Mouse (Mus musculus) heart, embryonic 12.5 days (tissue): ENCODE data around the gene Dnase2b. TPM values are rescaled to one million over a fixed set of nuclear protein-coding genes. Genes with fewer than 3 reads are reported as not detected.

Experiments used
- ATAC-seq: fragments of 200-750 bp; cut with Nextera tagmentation; 2 replicates; pipeline ENCODE4 v1.8.0; 2017; ENCODE audit warnings: moderate TSS enrichment, moderate library complexity; ENCODE audit not compliant: insufficient number of reproducible peaks, low FRiP score
- H3K27ac ChIP-seq: fragments of 300-500 bp; sonication (generic); 2 replicates; pipeline ENCODE4 v1.5.1; 2016; ENCODE audit warnings: mild to moderate bottlenecking, moderate library complexity; ENCODE audit not compliant: poor library complexity, severe bottlenecking
- H3K27me3 ChIP-seq: fragments of 300-500 bp; sonication (generic); replicated peaks from 2 replicates; pipeline ENCODE4 v1.6.1; 2016; ENCODE audit warnings: mild to moderate bottlenecking, moderate library complexity
- H3K36me3 ChIP-seq: fragments of 300-500 bp; sonication (generic); 2 replicates; pipeline ENCODE4 v1.6.1; 2016; ENCODE audit warnings: mild to moderate bottlenecking, moderate library complexity
- H3K4me1 ChIP-seq: fragments of 300-500 bp; sonication (generic); replicated peaks from 2 replicates; pipeline ENCODE4 v1.6.1; 2016; ENCODE audit warnings: mild to moderate bottlenecking
- H3K4me2 ChIP-seq: fragments of 300-500 bp; sonication (generic); 2 replicates; pipeline ENCODE4 v1.6.1; 2016; ENCODE audit warnings: mild to moderate bottlenecking, moderate library complexity
- H3K4me3 ChIP-seq: fragments of 300-500 bp; sonication (generic); 2 replicates; pipeline ENCODE4 v1.5.1; 2016; ENCODE audit warnings: mild to moderate bottlenecking
- H3K9ac ChIP-seq: fragments of 300-500 bp; sonication (generic); 2 replicates; pipeline ENCODE4 v1.6.1; 2016; ENCODE audit warnings: mild to moderate bottlenecking, moderate library complexity
- H3K9me3 ChIP-seq: fragments of 300-500 bp; sonication (generic); replicated peaks from 2 replicates; pipeline ENCODE4 v1.6.1; 2016; ENCODE audit warnings: mild to moderate bottlenecking, moderate library complexity
- WGBS: fragments of 180-500 bp; shearing (Covaris S2); methylation state at CpG from one replicate; pipeline ENCODE4 v1.1.7; 2016; 5-methylcytosine and 5-hydroxymethylcytosine counted together
- polyA plus RNA-seq: library from polyadenylated mRNA; unstranded; fragments of >200 nt; fragmentation: Nextera tagmentation; extraction: Ambion mirVana; gene quantifications from 2 replicates; pipeline ENCODE4 v1.2.1, GENCODE M21; 2016

Dnase2b gene
- polyA plus RNA-seq, result not detected in 2 replicates

- no peak within 1 kb of the TSS for H3K4me3 ChIP-seq
- no peak within 1 kb of the TSS for H3K27ac ChIP-seq
- no peak for ATAC-seq
- no peaks in the 10 kb centered on the region for H3K9me3 ChIP-seq
- no peak within 1 kb of the TSS for H3K9ac ChIP-seq
- H3K36me3 ChIP-seq, result no peaks in the 10 kb centered on the region
- peaks cover 5% of the 10 kb centered on the region; the same call in 1 of the 2 replicates for H3K4me1 ChIP-seq
- 75% methylated on average over 4 of the region's 4 CpGs for WGBS
- H3K27me3 ChIP-seq, result no peaks in the 10 kb centered on the region
- no peak within 1 kb of the TSS for H3K4me2 ChIP-seq
Observed at GRCm38 (mm10) chr3:146615496-146615895, at the start of gene Dnase2b. Dnase2b (minus strand) TSS chr3:146615596.

DNA sequence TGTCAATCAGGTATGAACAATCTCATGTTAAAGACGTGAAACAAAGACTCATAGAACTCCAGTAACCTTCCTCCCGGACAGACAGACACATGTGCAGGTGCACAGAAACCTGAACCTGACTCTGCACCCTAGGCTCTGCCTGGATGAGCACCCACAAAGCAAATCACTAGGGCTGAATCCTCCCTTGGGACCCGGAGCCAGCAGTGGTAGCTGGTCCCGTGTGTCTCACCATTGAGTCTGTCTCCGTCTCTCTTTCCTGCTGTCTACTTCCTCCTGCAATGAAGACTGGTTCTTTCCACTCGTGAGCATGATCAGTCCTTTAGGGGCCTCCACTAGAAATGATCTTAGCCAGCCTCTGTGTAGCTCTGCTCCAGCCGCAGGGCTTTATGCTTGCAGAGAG, 46.5 kb upstream of the Dnase2b start:
- no peak for ATAC-seq
- Histone ChIP-seq H3K4me3 (no peak overlapping the region), H3K9ac (no peak overlapping the region), H3K4me1 (peaks cover 3% of the 10 kb centered on the region; the same call in 1 of the 2 replicates), H3K36me3 (no peaks in the 10 kb centered on the region), H3K27me3 (no peaks in the 10 kb centered on the region), H3K27ac (no peak overlapping the region), H3K4me2 (no peak overlapping the region), H3K9me3 (no peaks in the 10 kb centered on the region)
- WGBS, result 71% methylated on average over 7 of the region's 7 CpGs

DNA sequence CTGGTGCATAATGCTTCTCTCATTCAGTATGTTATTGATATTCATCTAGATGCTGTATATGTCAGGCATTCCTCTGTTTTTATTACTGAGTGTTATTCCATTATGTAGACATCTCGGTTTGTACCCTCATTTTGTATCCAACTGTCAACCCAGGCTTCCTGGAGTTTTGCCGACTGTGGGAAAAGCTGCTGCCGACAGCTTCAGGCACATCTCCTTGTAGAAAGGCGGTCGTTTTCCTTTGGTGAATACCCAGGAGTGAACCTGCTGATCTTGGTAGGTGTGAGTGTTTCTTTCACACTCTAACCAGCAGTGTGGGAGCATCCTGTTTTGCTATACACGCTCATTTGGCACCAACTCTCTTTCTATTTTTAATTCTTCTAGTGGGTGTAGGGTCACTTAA, 45.6 kb upstream of the Dnase2b start:
- 55% methylated on average over 6 of the region's 6 CpGs for WGBS
- Histone ChIP-seq H3K9me3 (no peaks in the 10 kb centered on the region), H3K9ac (no peak overlapping the region), H3K4me3 (no peak overlapping the region), H3K4me1 (peaks cover 3% of the 10 kb centered on the region; the same call in 1 of the 2 replicates), H3K4me2 (no peak overlapping the region), H3K36me3 (no peaks in the 10 kb centered on the region), H3K27ac (no peak overlapping the region), H3K27me3 (no peaks in the 10 kb centered on the region)
- no peak for ATAC-seq

GRCm38 (mm10) chr3:146659321-146659720, 43.9 kb upstream of the Dnase2b start:
- ATAC-seq, result no peak
- no peak overlapping the region for H3K27ac ChIP-seq
- H3K27me3 ChIP-seq, result no peaks in the 10 kb centered on the region
- H3K36me3 ChIP-seq, result no peaks in the 10 kb centered on the region
- no peak overlapping the region for H3K9ac ChIP-seq
- no peak overlapping the region for H3K4me2 ChIP-seq
- no peak overlapping the region for H3K4me3 ChIP-seq
- no peaks in the 10 kb centered on the region for H3K9me3 ChIP-seq
- peaks cover 12% of the 10 kb centered on the region for H3K4me1 ChIP-seq
- 84% methylated on average over 5 of the region's 5 CpGs for WGBS

DNA sequence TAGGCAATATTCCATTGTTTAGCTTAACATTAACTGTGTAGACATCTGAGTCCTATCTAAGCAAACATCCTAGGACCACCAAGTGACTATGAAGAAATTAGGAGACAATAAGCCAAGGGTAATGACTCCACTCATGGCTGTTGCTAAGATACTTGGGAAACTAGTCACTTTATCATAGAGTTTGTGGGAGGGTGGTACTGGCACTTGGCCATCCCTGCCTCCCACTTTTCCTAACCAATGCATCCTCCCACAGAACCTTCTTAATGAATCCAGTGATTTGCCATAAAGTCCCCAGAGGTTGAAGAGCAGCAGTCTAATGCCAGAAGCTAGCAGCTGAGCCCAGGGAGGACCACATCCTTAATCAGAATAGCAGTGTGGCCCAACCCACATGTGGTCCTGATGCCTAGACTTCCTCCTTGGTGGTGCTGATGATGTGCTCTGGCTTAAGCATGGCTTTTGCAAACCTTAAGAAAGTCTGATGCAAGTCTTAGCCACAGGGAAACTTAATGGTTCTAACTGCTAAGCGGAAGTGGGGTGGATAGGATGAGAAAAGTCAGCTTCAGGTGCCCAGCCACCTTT, 42.8 kb upstream of the Dnase2b start:
- Histone ChIP-seq H3K36me3 (no peaks in the 10 kb centered on the region), H3K27ac (no peak overlapping the region), H3K4me3 (no peak overlapping the region), H3K9ac (no peak overlapping the region), H3K9me3 (no peaks in the 10 kb centered on the region), H3K4me2 (no peak overlapping the region), H3K27me3 (no peaks in the 10 kb centered on the region), H3K4me1 (peaks cover 21% of the 10 kb centered on the region)
- ATAC-seq, result no peak
- 88% methylated on average over 1 of the region's 1 CpGs for WGBS

DNA sequence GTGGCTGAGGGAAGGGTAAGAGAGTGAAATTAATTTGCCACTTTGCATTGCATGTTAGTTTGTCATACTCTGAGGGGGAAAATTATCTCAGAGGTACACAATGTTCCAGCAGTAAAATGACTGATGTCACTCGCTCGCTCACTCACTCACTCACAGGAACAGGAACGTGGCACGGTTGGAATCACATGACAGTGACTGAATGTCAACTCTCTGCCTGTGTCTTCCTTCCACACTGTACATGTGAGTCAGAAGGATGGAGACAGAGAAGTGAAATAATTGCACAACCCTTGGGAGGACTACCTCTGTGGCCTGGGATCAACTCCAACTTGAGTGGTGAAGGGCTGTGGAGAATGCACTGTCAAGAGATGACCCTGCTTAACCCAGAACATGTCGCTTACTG, 42.0 kb upstream of the Dnase2b start:
- 86% methylated on average over 5 of the region's 5 CpGs for WGBS
- Histone ChIP-seq H3K4me1 (peaks cover 28% of the 10 kb centered on the region), H3K4me3 (no peak overlapping the region), H3K4me2 (no peak overlapping the region), H3K27ac (no peak overlapping the region), H3K27me3 (no peaks in the 10 kb centered on the region), H3K9me3 (no peaks in the 10 kb centered on the region), H3K9ac (no peak overlapping the region), H3K36me3 (no peaks in the 10 kb centered on the region)
- no peak for ATAC-seq

GRCm38 (mm10) chr3:146655111-146655577, 39.7 kb upstream of the Dnase2b start:
- no peak overlapping the region for H3K4me3 ChIP-seq
- WGBS, result 50% methylated on average over 2 of the region's 2 CpGs
- no peak overlapping the region for H3K4me2 ChIP-seq
- peak overlapping the region; percentile 71 for H3K27ac ChIP-seq
- no peaks in the 10 kb centered on the region for H3K9me3 ChIP-seq
- no peak overlapping the region for H3K9ac ChIP-seq
- peak; percentile 88 for ATAC-seq
- peaks cover 25% of the 10 kb centered on the region for H3K4me1 ChIP-seq
- H3K36me3 ChIP-seq, result no peaks in the 10 kb centered on the region
- no peaks in the 10 kb centered on the region for H3K27me3 ChIP-seq

DNA sequence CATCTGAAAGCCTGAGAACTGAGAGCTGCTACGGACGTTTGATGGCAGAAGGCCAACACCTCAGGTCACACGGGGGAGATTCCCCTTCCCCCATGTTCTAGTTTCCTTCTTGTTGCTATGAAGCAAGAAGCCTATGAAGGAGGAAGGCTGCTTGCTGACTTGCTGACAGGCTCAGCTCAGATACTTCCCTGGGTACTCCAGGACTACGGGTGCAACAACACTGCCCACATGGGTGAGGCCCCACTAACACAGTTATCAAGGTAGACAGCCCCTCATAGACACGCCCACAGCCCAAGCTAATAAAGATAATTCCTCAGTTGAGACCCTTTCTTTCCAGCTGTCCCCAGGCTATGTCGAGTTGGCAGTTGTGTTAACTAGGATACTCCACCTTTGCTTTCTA, 38.3 kb upstream of the Dnase2b start:
- no peak overlapping the region for H3K4me2 ChIP-seq
- peak overlapping the region; percentile 14; the same call in 1 of the 2 replicates for H3K27ac ChIP-seq
- no peak overlapping the region for H3K4me3 ChIP-seq
- no peaks in the 10 kb centered on the region for H3K9me3 ChIP-seq
- H3K9ac ChIP-seq, result no peak overlapping the region
- ATAC-seq, result peak; percentile 56
- no peaks in the 10 kb centered on the region for H3K27me3 ChIP-seq
- H3K36me3 ChIP-seq, result no peaks in the 10 kb centered on the region
- peaks cover 25% of the 10 kb centered on the region for H3K4me1 ChIP-seq
- 18% methylated on average over 6 of the region's 6 CpGs for WGBS

DNA sequence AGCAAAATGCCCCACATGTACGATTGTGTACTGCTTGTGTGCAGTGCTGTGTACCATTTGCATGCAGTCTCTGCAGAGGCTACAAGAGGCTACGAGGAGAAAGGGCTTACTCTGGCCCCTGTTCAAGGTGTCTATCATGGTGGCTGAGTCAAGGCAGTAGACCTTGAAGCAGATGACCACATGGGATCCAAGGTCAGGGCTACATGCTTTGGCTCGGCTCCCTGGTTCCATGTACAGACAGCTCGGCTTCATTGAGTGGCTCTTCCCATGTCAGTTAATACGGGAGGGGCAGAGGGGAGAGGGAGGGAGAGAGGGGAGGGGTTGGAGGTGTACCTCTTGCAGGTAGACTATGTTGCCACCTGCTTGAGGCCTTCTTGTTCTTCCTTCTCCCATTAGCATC, 37.0 kb upstream of the Dnase2b start:
- peaks cover 25% of the 10 kb centered on the region for H3K4me1 ChIP-seq
- no peaks in the 10 kb centered on the region for H3K27me3 ChIP-seq
- no peak overlapping the region for H3K27ac ChIP-seq
- H3K9ac ChIP-seq, result no peak overlapping the region
- H3K4me3 ChIP-seq, result no peak overlapping the region
- no peak overlapping the region for H3K4me2 ChIP-seq
- no peak for ATAC-seq
- 83% methylated on average over 5 of the region's 5 CpGs for WGBS
- H3K9me3 ChIP-seq, result no peaks in the 10 kb centered on the region
- H3K36me3 ChIP-seq, result no peaks in the 10 kb centered on the region

- WGBS, result 65% methylated on average over 3 of the region's 3 CpGs
- Histone ChIP-seq H3K27ac (no peak within 1 kb of the TSS), H3K9ac (no peak within 1 kb of the TSS), H3K36me3 (no peaks in the 10 kb centered on the region), H3K4me3 (no peak within 1 kb of the TSS), H3K4me2 (no peak within 1 kb of the TSS), H3K27me3 (no peaks in the 10 kb centered on the region), H3K4me1 (peaks cover 31% of the 10 kb centered on the region), H3K9me3 (no peaks in the 10 kb centered on the region)
- no peak for ATAC-seq
Observed at GRCm38 (mm10) chr3:146651217-146651616, 35.8 kb upstream of the Dnase2b start, which contains the start of gene 4930503B20Rik. 4930503B20Rik (minus strand) TSS chr3:146651317.

DNA sequence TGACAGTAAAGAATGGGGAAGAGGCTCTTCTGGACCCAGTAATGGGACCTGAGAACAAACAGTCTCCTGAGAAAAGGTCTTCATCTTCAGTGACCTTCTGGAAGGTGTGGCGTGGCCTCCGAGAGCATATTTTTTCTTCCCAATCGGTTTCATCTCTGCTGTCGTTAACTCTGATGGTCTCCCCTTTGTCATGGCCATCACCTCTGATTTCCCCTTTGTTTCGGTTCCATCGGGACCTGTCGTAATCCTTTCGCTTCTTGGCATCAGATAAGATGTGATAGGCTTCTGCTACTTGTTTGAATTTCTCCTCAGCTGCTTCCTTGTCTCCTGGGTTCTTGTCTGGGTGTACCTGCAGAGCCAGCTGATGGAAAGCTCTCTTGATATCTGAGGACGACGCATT, 35.3 kb upstream of the Dnase2b start:
- Histone ChIP-seq H3K4me3 (no peak overlapping the region), H3K27me3 (no peaks in the 10 kb centered on the region), H3K36me3 (no peaks in the 10 kb centered on the region), H3K4me1 (peaks cover 33% of the 10 kb centered on the region), H3K9me3 (no peaks in the 10 kb centered on the region), H3K27ac (no peak overlapping the region), H3K4me2 (no peak overlapping the region), H3K9ac (no peak overlapping the region)
- ATAC-seq, result no peak
- WGBS, result 80% methylated on average over 10 of the region's 10 CpGs
